Mouse (Mus musculus): Measurements from ENCODE around the gene Pola1. TPM values are rescaled to one million over a fixed set of nuclear protein-coding genes. Genes with fewer than 3 reads are reported as not detected.
"Not testable (repeated sequence)": the region's sequence is repeated elsewhere in the genome, so short reads cannot be mapped to it uniquely, and the experiment has no call there.

Gene Pola1
- total RNA-seq, 2 experiments from 2014 or later = 1.3 to 2.3 TPM

DNA sequence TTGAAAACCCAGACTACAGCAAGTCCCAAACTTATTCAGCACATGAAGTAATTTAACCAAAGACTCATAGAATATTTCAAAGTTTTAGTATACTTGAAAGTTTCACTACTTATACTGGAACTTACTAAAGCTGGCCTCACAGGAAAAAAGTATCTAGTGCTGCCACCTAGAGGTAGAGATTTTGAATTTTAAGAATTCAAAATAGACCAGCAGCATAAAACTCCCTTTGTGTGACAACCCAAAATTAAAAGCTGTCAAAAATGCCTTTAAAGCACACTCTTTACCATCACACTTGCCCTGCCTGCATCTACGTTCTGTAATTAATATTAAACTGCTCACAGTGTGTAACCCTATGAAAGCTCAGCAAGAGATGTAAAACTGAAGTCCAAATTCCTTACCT is 166.2 kb downstream of the Pola1 start:
- no peak for DNase-seq (ENCODE audit: low spot score)

DNA sequence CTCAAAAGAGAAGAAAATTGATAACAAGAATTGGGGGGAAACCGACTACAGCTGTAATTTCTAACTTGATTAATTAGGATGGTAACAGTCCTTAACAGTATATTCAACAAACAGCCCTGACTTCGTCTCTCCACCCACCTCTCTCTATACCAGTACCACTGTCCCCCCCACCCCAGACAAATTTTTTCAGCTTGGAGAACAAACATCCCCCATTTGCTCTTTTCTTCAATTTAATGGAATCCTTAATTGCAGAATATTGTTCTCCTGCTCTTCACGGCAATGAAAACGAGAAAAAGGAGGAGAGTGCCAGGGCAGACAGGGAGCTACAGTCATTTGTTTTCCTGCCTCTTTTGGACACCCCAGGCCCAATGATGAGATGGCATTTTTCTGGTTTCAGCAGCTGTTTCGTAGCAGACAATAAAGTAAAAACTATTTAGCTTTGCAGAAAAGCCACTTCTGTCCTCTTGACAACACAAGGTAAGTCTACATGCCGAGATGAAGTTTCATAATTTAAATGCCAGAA is 202.2 kb downstream of the Pola1 start:
- no peak for DNase-seq (ENCODE audit: low spot score)

DNA sequence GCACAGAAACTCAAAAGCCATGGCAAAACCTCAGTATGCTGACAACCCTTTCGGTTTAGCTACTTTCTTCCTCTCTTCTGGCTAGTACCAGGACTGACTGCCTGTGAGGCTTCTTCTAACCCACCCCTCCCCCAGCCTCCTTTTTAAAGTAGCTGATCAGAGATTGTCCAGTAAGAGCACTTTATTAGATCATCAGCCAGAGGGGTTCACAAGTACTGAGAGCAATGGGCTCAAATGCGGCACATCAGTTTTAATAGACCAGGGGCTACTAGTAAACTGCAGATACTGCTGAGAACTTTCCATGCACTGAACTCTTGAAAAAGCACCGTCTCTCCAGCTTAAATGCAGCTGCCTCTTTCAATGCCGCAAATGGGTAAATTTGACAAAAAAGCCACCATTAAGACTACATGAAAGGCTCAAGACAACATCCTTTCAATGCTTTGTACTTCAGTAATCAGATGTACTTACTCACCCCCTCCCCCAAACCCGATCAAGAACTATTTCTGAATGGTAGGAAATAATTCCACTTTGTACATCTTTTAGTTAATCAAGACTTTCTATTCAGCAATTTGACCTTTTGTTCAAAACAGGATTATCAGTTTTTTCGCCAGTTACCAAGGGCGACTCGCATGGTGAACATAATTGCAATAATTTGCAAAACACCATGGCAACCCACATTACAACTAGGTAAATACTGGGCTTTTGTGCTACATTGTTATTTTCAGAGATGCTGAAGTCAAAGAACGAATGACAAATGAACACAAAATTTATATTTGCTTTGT is 202.8 kb downstream of the Pola1 start:
- DNase-seq (ENCODE audit: low spot score) = no peak

DNA sequence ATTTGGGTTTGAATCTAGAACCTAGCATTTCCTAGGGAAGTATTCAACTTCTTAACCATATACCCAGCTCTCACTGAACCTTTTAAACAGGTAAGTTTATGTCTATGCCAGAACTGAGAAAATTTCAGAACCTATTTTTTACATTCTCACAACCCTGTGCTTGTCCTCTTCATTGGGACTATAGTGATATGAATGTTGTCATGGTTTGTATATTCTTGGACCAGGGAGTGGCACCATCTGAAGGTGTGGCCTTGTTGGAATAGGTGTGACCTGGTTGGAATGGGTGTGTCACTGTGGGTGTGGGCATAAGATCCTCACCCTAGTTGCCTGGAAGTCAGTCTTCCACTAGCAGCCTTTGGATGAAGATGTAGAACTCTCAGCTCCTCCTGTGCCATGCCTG is 231.1 kb downstream of the Pola1 start:
- not testable (repeated sequence) for DNase-seq (ENCODE audit: low spot score)

DNA sequence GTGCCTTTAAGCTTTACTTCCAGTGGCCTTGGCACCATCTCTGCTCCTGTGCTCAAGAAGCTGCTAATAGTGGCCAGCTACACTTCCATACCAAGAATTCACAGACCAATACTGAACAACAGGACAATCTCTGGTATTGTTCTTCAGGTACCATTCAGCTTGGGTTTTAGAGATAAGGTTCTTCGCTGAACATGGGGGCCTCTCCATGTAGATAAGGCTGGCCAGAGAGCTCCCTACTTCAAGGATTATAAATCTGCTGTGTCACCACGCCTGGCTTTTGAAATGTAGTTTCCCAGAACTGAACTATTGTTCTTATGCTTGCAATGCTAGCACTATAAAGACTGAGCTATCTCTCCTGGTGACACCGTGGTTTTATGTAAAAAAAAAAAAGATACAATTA is 234.9 kb downstream of the Pola1 start:
- DNase-seq (ENCODE audit: low spot score) = no peak

DNA sequence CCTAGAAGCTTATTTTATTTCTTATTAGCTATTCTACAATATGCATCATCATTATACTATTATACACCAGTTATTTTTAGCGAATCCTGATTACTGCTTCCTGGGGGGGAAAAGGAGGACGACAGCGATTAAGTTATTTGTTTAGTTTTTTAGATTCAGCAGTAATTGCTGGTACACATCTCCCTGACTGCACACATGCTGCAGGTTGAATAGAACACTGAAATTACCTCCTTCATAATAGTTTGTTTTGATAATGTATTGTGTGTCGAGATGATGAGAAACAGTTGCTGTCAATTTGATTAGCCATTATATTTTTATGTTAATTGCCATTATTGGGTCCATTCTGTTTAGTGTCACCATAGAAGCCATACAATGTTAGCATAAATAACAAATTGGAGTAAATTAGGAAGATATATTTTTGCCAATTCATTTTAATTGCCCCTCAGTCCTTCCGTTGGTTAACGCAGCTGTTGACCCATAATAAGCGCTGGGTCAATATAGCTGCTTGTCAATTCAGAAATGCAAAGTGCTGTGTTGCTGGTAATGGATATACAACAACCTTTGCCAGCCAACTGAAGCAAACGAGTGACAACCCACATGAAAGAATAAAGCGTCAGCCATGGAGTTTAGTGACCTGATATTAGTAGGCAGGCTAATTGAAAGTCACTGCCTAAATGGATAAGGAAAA is 254.5 kb downstream of the Pola1 start:
- no peak for DNase-seq (ENCODE audit: low spot score)

DNA sequence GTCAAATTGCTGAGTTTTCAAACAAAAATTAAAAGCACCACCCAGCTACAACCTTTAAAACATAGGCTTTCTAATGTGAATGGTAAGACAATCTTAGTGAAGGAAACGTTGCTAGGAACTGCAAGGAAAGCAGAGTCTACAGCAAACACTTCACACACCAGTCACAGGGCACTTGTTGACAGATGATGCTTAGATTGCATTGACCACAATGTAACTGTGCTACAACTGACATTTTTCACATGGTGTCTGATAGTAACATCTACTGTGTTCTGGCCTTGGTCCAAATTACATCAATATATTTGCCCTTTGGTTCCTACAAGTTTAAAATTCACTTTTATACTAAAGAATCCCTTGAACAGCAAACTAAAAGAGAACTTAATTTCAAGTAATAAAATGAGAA is 258.5 kb downstream of the Pola1 start:
- no peak for DNase-seq (ENCODE audit: low spot score)

DNA sequence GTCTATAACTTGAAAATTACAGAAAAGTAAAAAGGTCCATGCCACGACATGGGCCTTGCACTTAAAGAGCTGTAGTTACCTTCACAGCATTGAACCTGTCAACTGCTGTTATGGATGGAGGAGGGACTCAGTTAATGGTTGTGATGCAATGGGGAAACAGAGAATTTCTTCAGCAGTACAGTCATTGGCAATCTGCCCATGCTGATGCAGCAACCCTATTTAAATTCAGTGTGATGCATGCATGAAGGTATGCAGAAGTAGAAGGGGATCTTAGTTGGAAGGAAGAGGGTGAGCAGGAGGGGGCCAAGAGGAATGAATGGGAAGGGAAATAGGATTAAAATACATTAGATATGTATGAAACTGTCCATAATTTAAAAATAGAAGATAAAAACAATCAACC is 262.2 kb downstream of the Pola1 start:
- DNase-seq (ENCODE audit: low spot score) = no peak

DNA sequence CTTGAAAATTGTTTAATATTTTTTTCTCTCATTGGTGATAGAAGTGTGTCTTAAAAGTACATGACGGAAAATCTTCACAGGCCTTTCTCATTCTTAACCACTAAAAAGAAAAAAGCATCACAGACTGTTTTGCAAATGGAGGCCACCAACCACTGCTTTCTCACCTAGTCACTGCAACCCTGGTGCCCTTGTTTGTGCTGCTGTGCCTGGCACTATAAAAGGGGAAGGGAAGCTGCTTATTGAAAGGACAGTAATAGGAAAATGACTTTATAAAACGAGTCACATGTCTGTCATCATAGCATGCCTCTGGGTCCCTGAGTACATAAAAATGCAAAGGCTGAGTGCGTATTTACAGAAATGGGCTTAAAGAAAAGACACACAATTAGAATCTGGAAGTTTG is 263.7 kb downstream of the Pola1 start:
- no peak for DNase-seq (ENCODE audit: low spot score)

DNA sequence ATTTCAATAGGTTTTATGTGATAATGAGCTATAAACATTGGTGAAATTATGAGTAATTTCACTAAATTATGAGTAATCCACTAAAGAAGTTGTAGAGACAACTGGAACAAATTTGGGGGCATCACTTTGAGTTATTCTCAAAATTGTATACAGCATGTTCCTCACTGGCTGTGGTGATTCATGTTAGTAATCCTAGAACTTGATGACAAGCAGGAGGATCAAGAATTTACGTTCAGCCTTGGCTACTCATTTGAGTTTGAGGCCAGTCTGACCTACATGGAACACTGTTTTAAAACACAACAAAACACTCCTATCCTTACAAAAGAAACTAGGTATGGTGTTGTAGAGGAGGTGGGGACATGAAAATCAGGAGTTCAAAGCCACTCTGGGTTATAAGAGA is 310.6 kb downstream of the Pola1 start:
- no peak for DNase-seq (ENCODE audit: low spot score)

DNA sequence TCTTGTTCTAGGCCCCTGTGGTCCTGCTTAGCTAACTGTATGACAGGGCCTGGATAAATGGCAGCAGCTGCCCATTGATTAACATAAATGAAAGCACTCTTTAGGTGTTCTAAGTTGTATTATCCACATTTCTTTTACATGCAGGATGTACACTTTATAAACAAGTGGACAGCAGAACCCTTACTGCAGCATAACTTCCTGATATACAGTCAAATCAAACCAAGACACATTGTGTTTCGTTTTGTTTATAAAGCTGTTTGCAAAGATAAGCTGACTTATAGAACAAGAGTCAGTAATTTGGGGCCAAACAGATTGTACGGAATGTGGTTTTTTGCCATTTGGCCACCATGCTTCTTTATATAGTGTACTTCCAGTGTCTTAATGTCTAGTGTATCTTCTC is 312.0 kb downstream of the Pola1 start:
- no peak for DNase-seq (ENCODE audit: low spot score)

DNA sequence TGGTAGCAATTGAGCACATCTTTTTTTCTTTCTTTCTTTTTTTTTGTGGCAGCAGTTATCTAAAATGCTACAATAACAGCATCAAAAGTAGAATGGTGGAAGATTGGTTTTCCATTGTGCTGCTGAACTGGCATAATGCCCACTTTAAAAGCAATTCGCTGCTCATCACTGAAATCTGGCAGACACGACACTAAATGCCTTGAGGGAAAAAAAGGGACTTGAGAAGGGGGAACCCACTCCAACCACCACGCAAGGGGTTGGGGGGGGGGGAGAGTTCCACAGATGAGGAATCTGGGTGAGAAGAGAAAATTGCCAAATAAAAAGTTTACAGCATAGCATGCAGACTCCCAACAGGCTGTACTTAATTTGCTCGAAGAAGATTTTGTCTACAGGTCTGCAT is 314.4 kb downstream of the Pola1 start:
- DNase-seq (ENCODE audit: low spot score) = no peak

DNA sequence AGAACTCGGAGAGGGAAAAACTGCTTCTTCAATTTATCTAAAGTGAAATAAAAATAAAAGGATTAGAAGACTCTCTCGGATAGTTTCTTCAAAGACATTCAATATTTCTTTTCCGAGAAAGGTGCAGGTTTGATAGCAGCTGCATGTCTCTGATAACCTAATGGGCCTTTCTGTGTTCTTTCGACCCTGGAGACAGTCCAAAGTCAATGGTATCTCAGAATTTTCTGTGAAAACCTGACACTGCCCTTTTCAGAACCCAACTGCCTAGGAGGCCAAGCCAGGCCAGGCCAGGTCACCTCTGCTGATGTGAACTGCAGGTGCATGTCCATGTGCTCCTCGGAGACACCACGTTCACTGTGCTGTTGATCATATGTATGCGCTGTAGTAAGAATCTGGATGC is 326.2 kb downstream of the Pola1 start:
- no peak for DNase-seq (ENCODE audit: low spot score)

DNA sequence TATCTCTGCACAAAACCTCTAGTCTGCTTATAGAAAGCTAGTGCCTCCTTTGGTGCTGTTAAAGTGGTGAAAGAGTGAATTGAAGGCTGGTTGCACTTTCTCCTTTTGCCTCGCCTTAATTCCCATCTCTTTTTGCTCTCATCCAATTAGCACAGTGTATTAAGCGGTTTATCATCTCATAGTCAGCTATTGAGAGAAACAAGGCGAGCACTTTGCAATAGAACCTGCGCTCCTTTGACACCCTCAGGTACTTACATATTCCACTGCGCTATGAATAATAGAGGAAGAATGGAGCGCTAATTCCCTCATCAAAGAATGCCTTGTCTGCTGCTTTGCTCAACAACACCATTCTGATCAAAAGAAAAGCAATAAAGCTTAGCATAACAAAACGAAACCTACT is 330.2 kb downstream of the Pola1 start:
- DNase-seq (ENCODE audit: low spot score) = no peak

DNA sequence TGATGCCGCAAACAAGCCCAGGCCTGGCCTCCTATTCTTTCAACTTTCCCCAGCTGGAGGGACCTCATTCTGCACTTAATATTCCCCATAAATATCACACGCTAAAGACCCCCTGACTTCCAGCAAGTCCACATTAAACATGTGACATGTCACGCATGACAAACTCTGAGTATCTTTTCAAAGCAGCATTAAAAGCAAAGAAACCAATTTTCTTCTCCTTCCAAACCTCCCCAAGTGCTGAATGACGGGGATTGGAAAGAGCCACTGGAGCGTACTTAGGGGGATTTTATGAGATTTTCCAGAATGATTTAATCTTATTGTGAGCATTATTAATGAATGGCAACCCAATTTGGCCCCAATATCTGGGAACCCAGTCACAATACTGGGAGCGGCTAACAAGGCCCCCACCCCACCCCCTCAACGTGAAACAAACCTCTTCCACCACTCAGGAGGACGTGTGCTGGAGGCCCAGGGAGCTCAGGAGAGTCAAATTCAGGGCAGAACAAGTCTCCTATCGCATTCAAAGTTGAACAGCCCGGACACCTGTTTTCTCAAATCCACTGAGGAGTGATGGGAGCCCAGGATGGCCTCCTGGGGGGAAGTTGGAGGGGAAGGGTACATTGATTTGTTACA is 331.7 kb downstream of the Pola1 start:
- DNase-seq (ENCODE audit: low spot score) = no peak

DNA sequence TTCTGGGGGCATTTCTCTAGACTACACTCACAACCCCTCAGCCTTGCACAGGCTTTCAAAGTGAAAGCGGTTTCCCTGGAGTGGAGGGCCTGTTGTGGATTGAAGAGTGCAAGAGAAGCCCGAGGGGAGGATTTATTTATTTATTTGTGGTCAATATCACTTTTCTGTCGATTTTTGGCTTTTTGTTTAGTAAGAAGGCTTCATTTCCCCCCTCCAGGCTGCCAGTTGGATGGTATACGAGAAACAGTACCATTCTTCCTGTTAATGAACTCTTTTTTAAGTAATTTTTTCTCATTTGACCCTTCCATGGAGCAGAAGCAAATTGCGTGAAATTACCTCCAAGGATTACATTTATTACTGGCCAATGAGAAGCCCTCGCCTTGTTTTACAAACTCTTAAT is 332.2 kb downstream of the Pola1 start:
- no peak for DNase-seq (ENCODE audit: low spot score)

DNA sequence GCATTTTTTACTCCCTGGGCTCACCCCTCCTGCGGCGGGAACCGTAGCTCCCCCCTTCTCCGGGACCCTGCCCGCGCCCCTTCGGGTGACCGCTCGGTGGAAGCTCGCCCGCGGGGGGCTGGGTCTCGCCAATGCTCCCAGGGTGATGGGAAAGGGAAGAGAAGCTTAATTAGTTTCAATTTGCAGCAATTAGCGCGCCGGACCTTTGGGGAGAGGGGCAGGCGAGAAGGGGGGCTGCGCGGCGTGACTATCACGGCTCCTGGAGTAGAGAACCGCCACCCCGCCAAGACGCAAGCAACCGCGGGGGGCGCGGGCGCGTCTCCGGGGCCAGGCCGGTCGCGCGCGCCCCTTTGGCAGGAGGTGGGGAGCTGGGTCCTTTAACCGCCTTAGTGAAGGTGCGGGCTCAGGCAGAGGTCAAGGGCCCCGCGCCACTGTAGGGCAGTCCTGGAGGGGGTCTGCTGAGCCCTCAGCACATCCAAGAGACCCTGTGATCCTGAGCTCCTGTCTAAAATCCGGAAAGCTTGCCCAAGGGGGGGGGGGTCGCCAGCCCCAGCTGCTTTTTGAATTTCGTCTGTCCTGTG is 332.8 kb downstream of the Pola1 start:
- no peak for DNase-seq (ENCODE audit: low spot score)

DNA sequence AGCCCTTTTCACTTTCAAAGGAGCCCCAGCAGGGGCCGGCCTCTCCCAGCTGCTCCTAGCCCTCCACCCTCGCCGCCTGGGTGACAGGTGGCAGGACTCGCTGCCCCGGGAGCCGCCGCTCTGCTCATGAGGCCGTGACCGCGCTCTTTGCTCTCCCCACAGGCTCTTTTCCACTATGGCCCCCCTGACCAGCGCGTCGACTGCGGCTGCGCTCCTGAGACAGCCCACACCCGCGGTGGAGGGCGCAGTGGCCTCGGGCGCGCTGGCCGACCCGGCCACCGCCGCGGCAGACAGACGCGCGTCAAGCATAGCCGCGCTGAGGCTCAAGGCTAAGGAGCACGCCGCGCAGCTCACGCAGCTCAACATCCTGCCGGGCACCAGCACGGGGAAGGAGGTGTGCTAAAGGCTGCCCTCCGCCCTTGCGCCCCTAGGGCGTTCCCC is 334.9 kb downstream of the Pola1 start:
- DNase-seq (ENCODE audit: low spot score) = no peak

DNA sequence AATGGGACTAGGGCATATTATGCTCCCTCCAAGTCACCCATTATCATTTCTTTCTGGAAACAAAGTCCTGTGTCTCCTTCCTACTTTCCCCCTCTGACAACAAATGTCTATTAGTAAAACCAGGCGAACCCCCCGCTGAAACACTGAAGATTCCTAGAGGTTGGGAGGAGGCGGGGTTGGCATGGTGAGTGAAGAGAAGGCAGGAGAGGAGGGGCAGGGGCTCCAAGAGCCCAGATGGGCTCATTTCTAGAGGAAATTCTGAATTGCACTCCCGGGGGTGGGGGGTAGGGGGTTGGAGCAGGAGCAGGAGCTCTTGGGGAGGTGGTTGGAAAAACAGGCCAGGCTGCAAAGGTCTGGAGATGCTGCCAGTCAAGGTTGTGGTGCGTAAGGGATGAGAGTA is 336.1 kb downstream of the Pola1 start:
- no peak for DNase-seq (ENCODE audit: low spot score)

DNA sequence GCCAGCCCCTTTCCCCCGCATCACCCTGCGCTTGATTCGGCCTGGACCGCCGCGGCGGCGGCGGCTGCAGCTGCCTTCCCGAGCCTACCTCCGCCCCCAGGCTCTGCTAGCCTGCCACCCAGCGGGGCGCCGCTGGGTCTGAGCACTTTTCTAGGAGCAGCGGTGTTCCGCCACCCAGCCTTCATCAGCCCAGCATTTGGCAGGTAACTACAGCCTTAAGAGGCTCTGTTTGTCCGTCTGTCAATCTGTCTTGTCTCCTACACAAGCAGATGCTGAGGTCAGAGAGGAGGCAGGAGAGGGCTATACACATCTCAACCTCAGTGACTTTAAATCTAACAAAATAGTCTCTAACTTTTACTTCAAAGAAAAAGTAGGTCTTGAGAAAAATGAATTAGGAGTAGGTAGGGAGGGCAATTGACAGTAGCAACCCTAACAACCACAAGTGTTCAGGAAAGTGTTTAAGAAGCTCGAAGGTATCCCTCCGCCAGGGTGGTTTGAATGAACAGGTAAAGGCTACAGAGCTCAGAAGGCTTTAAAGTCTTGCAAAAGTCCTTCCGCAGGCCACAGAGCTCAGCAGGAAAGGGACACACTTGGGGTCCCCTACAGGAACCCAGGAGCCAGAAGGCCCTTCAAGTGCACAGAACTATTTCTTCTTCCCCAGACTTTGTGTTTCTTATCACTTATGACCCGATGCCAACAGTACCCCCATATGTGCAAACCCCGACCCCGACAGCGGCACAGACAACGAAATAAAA is 337.0 kb downstream of the Pola1 start:
- DNase-seq (ENCODE audit: low spot score) = no peak

DNA sequence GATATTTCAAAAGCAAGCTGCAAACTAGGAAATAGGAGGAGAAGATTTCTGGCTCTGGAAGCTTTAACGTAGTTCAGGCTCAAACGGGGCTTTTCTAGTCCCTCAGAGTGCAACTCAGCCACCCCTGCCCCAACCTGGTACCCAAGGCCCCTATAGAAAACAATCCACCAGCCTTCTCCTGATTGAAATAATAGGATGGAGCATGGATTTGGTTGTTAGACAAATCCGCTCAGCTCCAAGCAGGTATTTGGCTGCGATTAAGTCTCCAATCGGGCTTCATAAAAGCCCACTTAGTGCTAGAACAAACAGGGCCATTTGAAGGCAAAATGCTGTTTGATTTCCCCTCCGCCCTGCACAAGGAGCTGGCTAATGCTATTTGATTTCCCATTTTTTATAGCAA is 339.9 kb downstream of the Pola1 start:
- DNase-seq (ENCODE audit: low spot score) = no peak
